Mouse (Mus musculus) hindbrain, embryonic 13.5 days (tissue): Measurements from ENCODE around the gene Cox6b1. TPM values are rescaled to one million over a fixed set of nuclear protein-coding genes. Genes with fewer than 3 reads are reported as not detected.

Experiments used
- microRNA-seq: library from miRNA; unstranded; fragments of <30 nt; microRNA quantifications from one replicate; pipeline ENCODE4, GENCODE M21; 2016
- polyA plus RNA-seq: library from polyadenylated mRNA; unstranded; fragments of >200 nt; fragmentation: Nextera tagmentation; extraction: Ambion mirVana; gene quantifications from 2 replicates; pipeline ENCODE4 v1.2.1, GENCODE M21; 2015

Gene Cox6b1
- polyA plus RNA-seq, 1 experiment from 2014 or later = 1,107 TPM

Small RNA genes lying within 50 kb of the gene (microRNA-seq; reads per million reads assigned to microRNA genes)
- not detected for gene Mir3569

Other genes starting within 250 kb of the Cox6b1 start
- 29.8 and 38.1 TPM in 2 replicates for gene Tyrobp, start 212.4 kb downstream of the Cox6b1 start, polyA plus RNA-seq
- gene Hcst, start 206.3 kb downstream of the Cox6b1 start, polyA plus RNA-seq = 0.52 and 0.88 TPM in 2 replicates
- 2.0 TPM in 2 replicates for gene Nfkbid, start 204.4 kb downstream of the Cox6b1 start, polyA plus RNA-seq
- gene Aplp1, start 180.6 kb downstream of the Cox6b1 start, polyA plus RNA-seq = 583 and 599 TPM in 2 replicates
- gene Kirrel2, start 168.5 kb downstream of the Cox6b1 start, polyA plus RNA-seq = 6.6 and 10.0 TPM in 2 replicates
- gene Nphs1, start 167.8 kb downstream of the Cox6b1 start, polyA plus RNA-seq = 0.94 and 1.8 TPM in 2 replicates
- gene Prodh2, start 132.5 kb downstream of the Cox6b1 start, polyA plus RNA-seq = not detected in 2 replicates
- gene Arhgap33, start 91.1 kb downstream of the Cox6b1 start, polyA plus RNA-seq = 103 and 111 TPM in 2 replicates
- gene Hspb6, start 74.0 kb downstream of the Cox6b1 start, polyA plus RNA-seq = 7.8 and 7.9 TPM in 2 replicates
- gene Proser3, start 73.9 kb downstream of the Cox6b1 start, polyA plus RNA-seq = 8.1 and 8.4 TPM in 2 replicates
- gene Lin37, start 66.3 kb downstream of the Cox6b1 start, polyA plus RNA-seq = 51.7 and 57.9 TPM in 2 replicates
- gene U2af1l4, start 62.9 kb downstream of the Cox6b1 start, polyA plus RNA-seq = 98.9 and 105 TPM in 2 replicates
- 15.4 and 19.8 TPM in 2 replicates for gene Gm49396, start 62.8 kb downstream of the Cox6b1 start, polyA plus RNA-seq
- 134 and 139 TPM in 2 replicates for gene Psenen, start 62.5 kb downstream of the Cox6b1 start, polyA plus RNA-seq
- gene Igflr1, start 60.7 kb downstream of the Cox6b1 start, polyA plus RNA-seq = 5.3 and 6.1 TPM in 2 replicates
- gene Kmt2b, start 37.4 kb downstream of the Cox6b1 start, polyA plus RNA-seq = 10.7 and 11.3 TPM in 2 replicates
- gene Zbtb32, start 27.2 kb downstream of the Cox6b1 start, polyA plus RNA-seq = 0.21 and 0.25 TPM in 2 replicates
- gene Upk1a, start 13.3 kb downstream of the Cox6b1 start, polyA plus RNA-seq = 0.49 and 0.63 TPM in 2 replicates
- gene Etv2, start 9.7 kb upstream of the Cox6b1 start, polyA plus RNA-seq = not detected in 2 replicates
- 137 and 140 TPM in 2 replicates for gene Rbm42, start 24.2 kb upstream of the Cox6b1 start, polyA plus RNA-seq
- gene Haus5, start 38.8 kb upstream of the Cox6b1 start, polyA plus RNA-seq = 23.2 and 27.1 TPM in 2 replicates
- gene Pmis2, start 45.5 kb upstream of the Cox6b1 start, polyA plus RNA-seq = not detected in 2 replicates
- not detected in 2 replicates for gene 2200002J24Rik, start 72.8 kb upstream of the Cox6b1 start, polyA plus RNA-seq
- 1.2 and 1.6 TPM in 2 replicates for gene Atp4a, start 86.1 kb upstream of the Cox6b1 start, polyA plus RNA-seq
- 232 and 243 TPM in 2 replicates for gene Tmem147, start 103.4 kb upstream of the Cox6b1 start, polyA plus RNA-seq
- gene Gapdhs, start 117.5 kb upstream of the Cox6b1 start, polyA plus RNA-seq = 1.3 and 1.7 TPM in 2 replicates
- gene Sbsn, start 125.3 kb upstream of the Cox6b1 start, polyA plus RNA-seq = 1.3 and 1.7 TPM in 2 replicates
- gene Dmkn, start 137.6 kb upstream of the Cox6b1 start, polyA plus RNA-seq = 0.52 and 0.70 TPM in 2 replicates
- 1.1 TPM in 1 of 2 replicates, not detected in the other for gene Krtdap, start 161.7 kb upstream of the Cox6b1 start, polyA plus RNA-seq
- gene Ffar2, start 197.6 kb upstream of the Cox6b1 start, polyA plus RNA-seq = 0.22 TPM in 1 of 2 replicates, not detected in the other
- 0.13 TPM in 1 of 2 replicates, not detected in the other for gene Ffar3, start 230.0 kb upstream of the Cox6b1 start, polyA plus RNA-seq
- not detected in 2 replicates for gene Ffar1, start 235.4 kb upstream of the Cox6b1 start, polyA plus RNA-seq